Mouse (Mus musculus) MN1 (cell line): Measurements from ENCODE around the gene 4930451I11Rik.
A peak's percentile ranks its signal among the peaks of the same experiment; 100 is the strongest.

Source experiments
- DNase-seq: peaks from one replicate; pipeline ENCODE4 v3.0.0-alpha.2; 2016; ENCODE audit warnings: low spot score

The 4930451I11Rik gene

GRCm38 (mm10) chr7:126831539-126831938, at the start of gene 4930451I11Rik:
TSS of gene 4930451I11Rik (minus strand) at chr7:126831639.
- no peak for DNase-seq

- no peak for DNase-seq
These were observed 49.6 kb upstream of the 4930451I11Rik start for GRCm38 (mm10) chr7:126881040-126881439.

GRCm38 (mm10) chr7:126877239-126877638, 45.8 kb upstream of the 4930451I11Rik start:
- no peak for DNase-seq

GRCm38 (mm10) chr7:126870520-126870891, 39.1 kb upstream of the 4930451I11Rik start:
- no peak for DNase-seq

- DNase-seq, result no peak
These were observed 38.5 kb upstream of the 4930451I11Rik start for GRCm38 (mm10) chr7:126869780-126870519.

- no peak for DNase-seq
These were observed 36.6 kb upstream of the 4930451I11Rik start for GRCm38 (mm10) chr7:126868003-126868402.

GRCm38 (mm10) chr7:126867534-126867933, 36.1 kb upstream of the 4930451I11Rik start:
- DNase-seq, result no peak

- no peak for DNase-seq
These were observed 32.4 kb upstream of the 4930451I11Rik start for GRCm38 (mm10) chr7:126863791-126864190.

GRCm38 (mm10) chr7:126862147-126862784, 30.8 kb upstream of the 4930451I11Rik start, which contains the start of gene Ino80e:
TSS of gene Ino80e (minus strand) at chr7:126862377.
- peak; percentile 96 for DNase-seq

- peak; percentile 96 for DNase-seq
These were observed 30.1 kb upstream of the 4930451I11Rik start, which contains the start of gene Hirip3 for GRCm38 (mm10) chr7:126861429-126862130. TSS of gene Hirip3 (plus strand) at chr7:126861972.

GRCm38 (mm10) chr7:126860987-126861386, 29.5 kb upstream of the 4930451I11Rik start:
- DNase-seq, result no peak

GRCm38 (mm10) chr7:126856741-126857420, 25.4 kb upstream of the 4930451I11Rik start:
- DNase-seq, result no peak

- no peak for DNase-seq
These were observed 24.2 kb upstream of the 4930451I11Rik start for GRCm38 (mm10) chr7:126855641-126856040.

GRCm38 (mm10) chr7:126853454-126853853, 22.0 kb upstream of the 4930451I11Rik start:
- DNase-seq, result no peak

GRCm38 (mm10) chr7:126851192-126851591, 19.8 kb upstream of the 4930451I11Rik start:
- DNase-seq, result no peak

GRCm38 (mm10) chr7:126850161-126850560, 18.7 kb upstream of the 4930451I11Rik start:
- DNase-seq, result no peak

- no peak for DNase-seq
These were observed 17.4 kb upstream of the 4930451I11Rik start for GRCm38 (mm10) chr7:126848794-126849193.

GRCm38 (mm10) chr7:126847421-126848398, 16.3 kb upstream of the 4930451I11Rik start:
- DNase-seq, result peak; percentile 48

- DNase-seq, result no peak
These were observed 15.6 kb upstream of the 4930451I11Rik start, which contains the start of gene Doc2a for GRCm38 (mm10) chr7:126847116-126847420. TSS of gene Doc2a (plus strand) at chr7:126847416.

- no peak for DNase-seq
These were observed 14.1 kb upstream of the 4930451I11Rik start for GRCm38 (mm10) chr7:126845516-126845915.

GRCm38 (mm10) chr7:126843276-126843675, 11.8 kb upstream of the 4930451I11Rik start:
- DNase-seq, result no peak
